Mouse (Mus musculus) Muller cell, postnatal 12 days (primary cell): ENCODE data around the gene Slc25a1.
A peak's percentile ranks its signal among the peaks of the same experiment; 100 is the strongest.

Source experiments
- DNase-seq: peaks from one replicate; pipeline ENCODE4 v3.0.0-alpha.2; 2015; ENCODE audit errors: inconsistent ontology term

Slc25a1 gene

DNA sequence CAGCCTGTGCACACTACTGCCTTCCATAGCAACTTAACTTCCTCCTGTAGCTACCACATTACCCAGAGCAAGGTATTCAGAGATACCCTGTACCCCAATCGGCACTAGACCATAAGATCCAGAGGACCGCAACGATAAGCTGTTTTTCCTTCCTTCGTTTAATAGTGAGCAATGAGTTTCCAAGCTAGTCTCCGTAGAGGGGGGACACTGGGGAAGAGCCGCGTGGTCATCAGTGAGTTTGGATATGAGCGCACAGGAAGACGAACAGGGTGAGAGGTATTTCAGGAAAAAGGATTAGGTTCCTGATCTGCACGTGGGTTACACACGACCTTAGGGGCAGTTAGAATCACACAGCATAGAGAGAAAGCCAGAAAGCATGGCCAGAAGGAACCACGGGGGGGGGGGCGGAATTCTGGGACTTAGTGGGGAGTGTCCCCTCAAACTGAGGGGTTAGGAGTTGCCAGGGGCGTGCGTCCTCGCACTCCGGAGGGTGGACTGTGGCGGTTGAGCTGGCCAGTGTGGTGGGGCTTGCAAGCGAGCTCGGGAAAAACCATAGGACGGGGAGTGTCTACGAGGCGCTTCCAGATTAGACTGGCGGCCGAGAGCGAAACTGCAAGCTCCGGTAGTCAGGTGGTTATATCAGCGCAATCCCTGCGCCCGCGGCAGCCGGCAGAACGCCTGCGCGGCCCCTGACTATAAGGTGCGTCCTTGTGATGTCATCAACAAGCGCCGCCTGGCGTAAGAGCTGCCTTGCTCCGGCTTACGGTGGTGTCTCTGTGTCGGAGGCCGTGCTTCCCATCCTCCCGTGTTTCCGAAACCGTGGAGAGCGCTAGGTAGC lies 6.5 kb downstream of the Slc25a1 start:
- DNase-seq, result peak; percentile 95

DNA sequence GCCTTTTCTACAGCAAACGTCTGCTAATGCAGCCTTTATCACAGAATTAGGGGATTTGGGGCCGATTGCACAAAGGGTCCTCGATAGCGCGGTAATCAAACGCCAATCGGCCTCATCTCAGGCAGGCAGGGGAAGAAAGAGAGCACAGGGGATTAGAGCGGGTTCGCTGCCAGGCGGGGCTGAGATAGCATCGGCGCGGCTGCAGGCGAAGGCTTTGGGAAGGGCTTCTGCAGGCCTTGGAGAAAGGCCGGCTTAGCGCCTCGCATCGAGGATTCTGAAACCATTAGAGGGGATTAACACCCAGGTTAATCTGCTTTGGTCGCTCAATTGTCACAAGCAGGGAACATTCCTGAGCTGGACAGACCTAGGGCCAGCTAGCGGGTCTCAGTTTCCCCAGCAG lies 7.4 kb downstream of the Slc25a1 start:
- DNase-seq, result no peak

DNA sequence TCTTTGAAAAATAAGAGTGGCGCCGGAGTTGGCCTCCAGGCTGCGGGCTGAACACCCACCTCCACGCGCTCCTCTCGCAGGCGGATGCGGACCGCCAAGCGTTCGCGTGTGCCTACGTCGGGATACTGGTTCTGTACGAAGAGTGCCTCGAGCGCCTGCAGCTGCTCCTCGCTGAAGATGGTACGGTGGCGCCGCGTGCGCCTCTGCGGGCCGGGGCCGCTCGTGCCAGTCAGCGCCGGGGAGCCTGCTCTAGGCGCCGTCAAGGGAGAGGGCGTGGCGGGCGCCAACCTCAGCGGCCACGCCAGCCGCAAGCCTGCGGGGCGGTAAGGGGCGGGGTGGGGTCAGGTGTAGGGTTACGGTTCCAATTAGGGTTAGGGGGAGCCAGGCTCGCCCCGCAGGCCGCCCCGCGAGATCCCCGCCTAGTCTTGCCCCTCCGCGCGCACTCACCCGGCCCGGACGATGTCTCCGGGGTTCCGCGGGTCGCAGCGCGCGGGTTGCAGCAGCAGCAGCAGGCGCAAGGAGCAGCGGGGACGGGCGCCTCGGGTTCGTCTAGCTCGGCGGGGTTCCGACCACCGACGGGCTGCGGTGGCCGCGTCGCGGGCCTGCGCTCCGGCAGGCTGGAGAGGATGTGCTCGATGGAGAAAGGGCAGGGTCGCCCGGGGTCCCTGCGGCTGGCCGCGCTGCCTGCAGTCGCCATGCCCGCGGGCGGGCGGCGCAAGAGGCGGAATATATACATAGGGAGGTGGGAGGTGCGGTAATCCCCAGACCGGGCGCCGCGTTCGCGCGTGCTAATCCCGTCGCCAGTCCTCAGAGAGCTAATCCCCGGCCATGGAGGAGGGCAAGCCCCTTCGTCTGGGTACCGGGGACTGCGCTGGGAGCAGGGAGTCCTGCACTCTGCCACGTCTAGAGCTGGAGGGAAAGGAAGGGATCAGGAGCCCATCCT lies 13.4 kb downstream of the Slc25a1 start, which contains the start of gene Gsc2:
Gene Gsc2 (minus strand): TSS at position 753 of the 943 bp plus-strand sequence.
- no peak for DNase-seq

DNA sequence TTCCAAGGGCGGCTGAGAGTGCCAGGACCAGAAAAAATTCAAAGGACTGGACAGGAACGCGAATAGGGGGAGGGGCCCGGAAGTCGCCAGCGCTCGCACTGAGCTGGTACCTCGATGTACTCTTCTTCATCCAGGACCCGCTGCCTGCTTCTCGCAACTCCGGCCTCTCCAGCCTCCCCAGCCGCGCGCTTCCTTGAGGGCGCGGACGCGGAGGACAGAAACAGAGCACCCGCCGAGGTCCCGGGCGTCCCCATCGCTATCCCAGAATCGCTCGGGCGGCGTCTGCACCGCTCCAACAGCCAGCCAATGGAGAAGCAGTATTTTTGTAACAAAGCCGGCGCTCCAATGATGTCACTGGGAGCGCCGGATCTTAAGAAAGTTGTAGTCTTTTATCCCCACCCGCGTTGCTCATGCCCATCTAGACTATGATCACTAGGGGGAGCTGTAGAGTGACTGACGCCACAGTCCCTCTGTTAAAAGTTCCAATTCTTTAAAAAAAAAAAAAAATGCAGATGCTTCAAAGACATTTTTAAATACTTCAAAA lies 16.9 kb downstream of the Slc25a1 start, which contains the start of gene Ess2:
Gene Ess2 (minus strand): TSS at position 297 of the 544 bp plus-strand sequence.
- DNase-seq, result peak; percentile 90

DNA sequence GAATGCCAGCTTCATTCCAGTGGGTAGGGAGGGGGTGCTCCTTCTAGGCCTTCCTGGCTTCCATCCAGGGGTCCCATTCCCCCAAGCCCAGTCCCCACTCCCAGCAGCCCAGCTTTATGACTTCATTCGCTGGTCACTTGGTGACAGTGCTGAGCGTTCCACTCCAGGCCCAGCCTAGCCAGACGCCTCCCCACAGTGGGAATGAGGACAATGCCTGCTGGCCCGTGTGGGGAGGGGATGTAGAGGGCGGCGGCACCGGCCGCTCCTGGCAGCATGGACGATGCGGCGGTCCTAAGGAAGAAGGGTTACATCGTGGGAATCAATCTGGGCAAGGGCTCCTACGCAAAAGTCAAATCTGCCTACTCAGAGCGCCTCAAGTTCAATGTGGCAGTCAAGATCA lies 29.6 kb downstream of the Slc25a1 start, which contains the start of the genes Dgcr2 and Tssk2:
Gene Dgcr2 (minus strand): TSS at position 101 of the 400 bp plus-strand sequence.
Gene Tssk2 (plus strand): TSS at position 176 of the 400 bp plus-strand sequence.
- no peak for DNase-seq

DNA sequence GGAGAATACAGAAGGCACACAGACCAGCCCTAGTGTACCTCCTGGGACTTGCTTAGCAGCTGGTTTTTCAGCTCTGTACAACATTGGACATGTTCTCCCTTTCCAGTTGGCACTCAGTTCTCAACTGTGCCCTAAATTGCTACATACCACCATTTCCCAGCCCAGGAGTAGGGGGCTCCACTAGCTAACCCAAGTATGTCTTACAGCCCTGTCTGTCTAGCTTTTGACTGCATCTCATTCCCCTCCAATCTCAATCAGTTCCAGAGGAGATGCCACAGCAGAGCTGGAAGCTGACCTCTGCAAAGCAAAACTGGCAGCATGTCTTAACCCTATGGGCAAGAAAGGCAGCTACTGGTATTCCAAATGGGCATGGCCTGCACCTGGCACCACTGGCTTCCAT lies 31.9 kb downstream of the Slc25a1 start:
- no peak for DNase-seq

DNA sequence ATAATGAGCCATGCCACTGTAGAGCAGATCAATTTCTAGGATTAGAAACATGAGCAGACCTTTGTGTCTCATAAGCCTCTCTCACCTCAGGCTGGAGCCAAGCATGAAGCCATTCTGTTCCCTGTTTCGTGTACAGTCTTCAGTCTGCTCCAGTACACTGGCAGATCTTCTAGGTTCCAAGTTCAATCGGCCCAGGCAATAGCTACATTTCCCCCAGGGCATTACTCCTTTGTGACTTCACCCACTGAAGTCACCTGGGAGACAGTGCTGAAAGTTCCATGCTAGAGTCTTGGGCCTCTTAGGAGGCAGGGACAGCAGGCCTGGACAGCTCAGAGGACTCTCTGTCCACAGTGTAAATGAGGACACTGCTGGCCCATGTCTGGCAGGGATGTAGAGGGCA lies 34.1 kb downstream of the Slc25a1 start, which contains the start of gene Tssk1:
Gene Tssk1 (plus strand): TSS at position 301 of the 400 bp plus-strand sequence.
- DNase-seq, result no peak

DNA sequence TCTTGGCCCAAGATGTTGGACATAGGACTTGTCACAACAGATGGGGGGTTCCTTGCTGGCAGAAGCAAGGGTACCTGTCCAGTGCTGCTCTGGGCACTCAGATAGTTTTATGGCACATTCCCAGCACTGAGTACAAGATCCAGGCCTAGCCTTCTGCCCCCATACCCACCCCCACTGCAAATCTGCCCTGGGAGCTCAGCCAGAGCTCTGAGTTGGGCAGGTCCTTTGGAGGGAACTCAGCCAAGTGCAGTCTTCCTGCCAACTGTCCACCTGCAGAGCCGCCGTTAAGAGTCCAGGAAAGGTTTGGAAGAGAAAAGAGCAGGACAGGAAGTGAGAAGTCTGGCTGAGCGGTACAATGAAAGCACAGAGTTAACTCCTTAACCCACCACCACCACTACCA lies 35.4 kb downstream of the Slc25a1 start:
- no peak for DNase-seq

DNA sequence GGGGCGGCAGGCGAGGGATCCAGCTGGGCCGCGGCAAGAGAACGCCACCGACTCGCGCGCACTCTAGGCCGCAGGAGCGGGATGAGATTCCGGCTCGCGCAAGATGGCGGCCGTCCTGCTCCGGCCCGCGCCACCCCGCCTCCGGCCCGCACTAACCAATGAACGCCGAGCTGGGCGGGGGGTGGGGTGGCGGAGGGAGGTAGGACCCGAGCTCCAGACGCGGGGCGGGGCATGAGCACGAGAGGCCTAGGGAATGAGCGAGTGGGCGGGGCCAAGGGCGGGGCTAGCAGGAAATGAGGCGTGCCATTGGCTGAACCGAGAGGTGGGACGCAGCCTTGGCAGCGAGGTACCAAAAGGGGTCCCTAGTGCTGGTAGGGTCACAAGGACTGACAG lies 36.5 kb downstream of the Slc25a1 start, which contains the start of gene Gm20518:
Gene Gm20518 (minus strand): TSS at position 105 of the 393 bp plus-strand sequence.
- DNase-seq, result peak; percentile 99

DNA sequence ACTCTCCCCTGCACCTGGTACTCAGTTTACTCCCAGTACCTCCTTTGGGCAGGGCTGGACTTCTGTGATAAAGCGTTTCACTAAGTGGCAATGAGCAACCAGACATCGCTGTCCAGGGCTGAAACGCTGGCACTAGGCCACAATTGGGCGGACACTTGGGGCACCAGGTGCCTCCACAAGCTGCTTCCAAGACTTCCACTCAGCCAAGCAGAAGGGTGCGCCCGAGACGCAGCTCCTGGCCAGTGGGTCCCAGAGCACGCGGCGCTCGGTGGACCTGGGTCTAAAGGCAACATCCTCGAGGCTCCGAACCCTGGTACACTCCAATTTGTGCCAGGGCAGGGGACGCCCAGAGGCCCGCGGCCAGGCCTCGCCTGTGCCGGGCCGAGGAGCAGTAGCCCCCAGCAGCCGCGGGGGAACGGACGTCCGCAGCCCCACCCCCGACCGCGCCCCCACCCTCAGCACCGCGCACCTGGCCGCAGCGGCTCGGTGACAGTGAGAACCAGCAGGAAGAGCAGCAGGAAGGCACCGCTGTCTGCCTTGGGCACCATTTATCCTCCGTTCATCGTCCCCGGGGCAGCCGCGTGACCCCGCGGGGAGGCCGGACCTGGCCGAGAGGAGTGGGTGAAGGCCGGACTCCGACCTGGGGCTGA lies 37.0 kb downstream of the Slc25a1 start:
- DNase-seq, result peak; percentile 76

DNA sequence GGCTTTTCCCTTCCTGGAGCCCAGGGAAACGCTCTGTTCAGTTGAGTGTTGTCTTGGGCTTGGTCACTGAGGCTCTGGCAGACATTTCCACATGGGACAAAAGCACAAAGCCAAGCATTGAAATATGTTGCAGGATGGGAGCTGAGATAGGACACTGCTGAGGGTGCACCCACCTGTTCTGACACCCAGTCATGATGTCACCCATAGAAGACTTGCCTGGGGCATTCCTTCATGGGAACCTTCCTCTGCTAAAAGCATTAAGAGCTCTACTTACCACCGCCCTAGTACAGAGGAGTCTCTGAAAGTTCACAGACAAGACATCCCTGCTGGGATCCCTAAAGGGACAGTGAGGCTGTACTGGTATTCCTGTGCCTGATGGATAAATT lies 37.7 kb downstream of the Slc25a1 start:
- no peak for DNase-seq

DNA sequence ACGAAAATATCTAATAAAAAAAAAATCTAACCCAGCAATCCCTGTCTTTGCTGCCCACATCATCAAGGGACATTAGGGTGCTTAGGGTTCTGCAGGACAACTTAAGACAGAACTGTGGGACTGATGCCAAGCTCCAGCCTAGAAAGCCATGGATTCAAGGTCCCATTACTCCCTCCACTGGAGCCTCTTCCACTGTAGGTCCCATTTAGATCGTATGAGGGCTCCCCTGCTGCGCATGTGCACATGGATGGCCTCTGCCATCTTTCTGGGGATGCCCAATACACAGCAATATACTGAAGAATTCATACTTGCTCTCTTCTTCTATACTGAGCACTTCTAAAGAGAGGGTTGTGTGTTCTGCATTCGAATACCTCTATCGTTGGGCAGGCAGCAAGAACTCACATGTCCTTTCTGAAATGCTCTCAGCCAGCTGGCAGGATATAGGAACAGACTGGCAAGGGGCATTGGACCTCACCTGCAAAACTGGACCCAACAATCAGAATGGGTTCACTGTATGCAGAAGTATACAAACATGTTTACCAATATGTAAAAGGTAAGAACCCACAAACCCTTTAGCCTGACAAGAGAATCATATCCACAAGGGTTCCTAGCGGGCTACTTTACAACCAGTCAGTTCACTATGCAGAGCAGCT lies 38.2 kb downstream of the Slc25a1 start:
- no peak for DNase-seq

DNA sequence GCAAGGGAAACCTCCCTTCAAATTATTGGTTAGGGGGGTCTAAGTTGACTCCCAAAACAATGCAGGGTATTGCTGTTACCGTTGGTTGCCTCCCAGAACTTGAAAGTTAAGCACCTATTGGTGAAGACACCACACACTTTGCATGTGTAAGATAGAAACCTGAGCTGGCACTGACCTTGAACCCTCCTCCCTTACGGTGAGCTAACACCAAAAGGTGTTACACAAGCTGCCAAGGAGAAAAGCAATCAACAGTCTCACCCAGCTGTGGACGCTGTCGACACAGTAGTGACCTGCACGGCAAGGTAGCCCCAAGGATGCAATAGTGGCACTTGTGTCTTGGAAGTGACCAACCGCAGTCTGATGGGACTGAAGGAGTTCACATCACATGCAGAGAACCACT lies 43.9 kb downstream of the Slc25a1 start:
- no peak for DNase-seq

DNA sequence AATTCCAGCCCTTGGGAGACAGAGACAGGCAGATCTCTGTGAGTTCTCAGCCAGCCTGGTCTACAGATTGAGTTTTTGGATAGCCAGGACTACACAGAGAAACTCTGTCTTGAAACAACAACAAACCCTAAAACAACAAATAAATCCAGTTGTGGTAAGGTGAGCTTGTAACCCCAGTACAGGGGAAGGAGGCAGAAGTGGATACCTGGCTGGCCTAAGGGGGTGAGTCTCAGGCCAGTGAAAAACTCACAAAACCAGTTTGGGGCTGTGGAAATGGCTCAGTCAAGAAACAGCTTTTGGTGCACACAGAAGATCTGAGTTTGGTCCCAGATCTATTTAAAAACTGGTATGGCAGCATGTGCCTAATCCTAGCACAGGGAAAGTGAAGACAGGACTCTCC lies 45.8 kb downstream of the Slc25a1 start:
- no peak for DNase-seq

DNA sequence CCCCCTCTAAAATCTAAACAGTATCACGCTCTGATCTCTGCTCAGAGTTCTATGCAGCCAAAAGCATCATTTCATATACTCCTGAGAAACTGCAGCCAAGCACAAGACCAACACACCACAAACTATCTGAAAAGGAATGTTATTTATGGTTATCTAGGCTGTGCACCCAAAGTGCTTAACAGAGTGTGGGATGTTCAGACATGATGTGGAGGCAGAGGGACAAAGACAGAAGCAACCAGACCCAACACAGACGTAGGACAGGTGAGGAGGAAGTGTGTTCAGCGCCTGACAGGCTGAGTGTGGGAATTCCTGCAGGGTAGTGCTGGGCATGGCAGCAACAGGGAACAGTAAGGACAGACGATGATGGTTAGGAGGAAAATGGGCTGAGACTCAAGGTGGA lies 48.4 kb downstream of the Slc25a1 start:
- no peak for DNase-seq

DNA sequence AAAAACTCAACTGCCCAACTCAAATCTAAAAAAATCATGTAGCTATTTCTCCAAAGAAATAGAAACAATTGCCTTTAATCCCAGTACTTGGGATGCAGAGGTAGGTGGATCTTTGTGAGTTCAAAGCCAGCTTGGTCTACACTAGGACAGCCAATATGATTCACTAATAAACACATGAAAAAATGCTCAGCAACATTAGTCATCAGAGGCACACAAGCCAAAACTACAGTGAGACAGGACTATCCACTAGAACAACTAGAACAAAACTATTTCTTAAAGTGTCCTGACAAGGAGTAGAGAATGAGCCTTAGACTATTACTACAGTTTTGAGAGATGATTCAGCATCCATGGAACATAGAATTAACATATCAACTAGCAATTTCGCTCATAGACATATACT lies 51.9 kb downstream of the Slc25a1 start:
- peak; percentile 11 for DNase-seq
